ENCODE assay signal across 15 mouse cellular contexts in the genomic region with DNA sequence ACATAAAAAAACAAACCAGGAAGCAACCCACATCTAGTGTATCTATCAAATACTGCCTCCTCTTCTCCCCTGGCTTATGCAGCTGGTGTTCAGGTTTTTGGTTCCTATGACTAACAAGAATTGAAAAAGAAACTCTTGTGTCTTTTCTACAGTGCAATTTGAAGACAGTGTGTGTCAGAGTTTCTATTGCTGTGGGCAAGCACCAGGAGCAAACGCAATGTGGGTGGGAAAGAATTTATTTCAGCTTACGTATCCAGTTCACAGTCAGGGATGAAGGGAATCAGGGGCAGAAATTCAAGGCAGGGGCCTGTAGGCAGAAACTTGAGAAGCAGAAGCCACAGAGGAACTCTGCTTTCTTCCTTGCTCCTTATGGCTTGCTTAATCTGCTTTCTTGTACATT.
"Had no signal": no experiment of that assay in that cellular context is flagged by ENCODE, and none has a peak within 500 bp of the region (broad histone marks: within the 10 kb centered on the region; RNA-seq: fewer than 3 reads in every experiment).

No protein-coding gene starts in this region.

- DNase-seq: retina, postnatal 1 day; right cerebral cortex, adult 18-20 months; right cerebral cortex, postnatal 14 days; spleen, adult 18-20 months; thymus, adult 18-20 months; thymus, adult 2 months; thymus, postnatal 14 days; thymus, postnatal 25 days; thymus, postnatal 36 days; thymus, postnatal 4 days had no signal

- H3K4me2 ChIP-seq: neural tube, embryonic 12.5 days; neural tube, embryonic 13.5 days; neural tube, embryonic 15.5 days; stomach, embryonic 15.5 days had no signal

- H3K36me3 ChIP-seq: neural tube, embryonic 12.5 days; neural tube, embryonic 13.5 days; neural tube, embryonic 15.5 days; stomach, embryonic 15.5 days had no signal

- H3K9me3 ChIP-seq: neural tube, embryonic 12.5 days; neural tube, embryonic 13.5 days; neural tube, embryonic 15.5 days; stomach, embryonic 15.5 days had no signal

- H3K27me3 ChIP-seq: neural tube, embryonic 12.5 days; neural tube, embryonic 13.5 days; neural tube, embryonic 15.5 days; stomach, embryonic 15.5 days had no signal

- H3K9ac ChIP-seq: neural tube, embryonic 12.5 days; neural tube, embryonic 13.5 days; neural tube, embryonic 15.5 days; stomach, embryonic 15.5 days had no signal

- H3K27ac ChIP-seq: neural tube, embryonic 12.5 days; neural tube, embryonic 13.5 days; neural tube, embryonic 15.5 days; stomach, embryonic 15.5 days; stomach, postnatal 0 days had no signal

- H3K4me1 ChIP-seq: neural tube, embryonic 12.5 days; neural tube, embryonic 15.5 days; stomach, embryonic 15.5 days had no signal

- H3K4me3 ChIP-seq: neural tube, embryonic 12.5 days; neural tube, embryonic 13.5 days; neural tube, embryonic 15.5 days; stomach, embryonic 15.5 days had no signal
